In genomic region chr3:145522311-145522710, GRCm38 (mm10) we compare ENCODE assay signal across 22 mouse cellular contexts. TPM values are rescaled to one million over a fixed set of nuclear protein-coding genes. Genes with fewer than 3 reads are reported as not detected.
DNase-seq lines count a peak whose midpoint lies in the region; ATAC-seq lines count a peak whose summit lies in the region.
"Had no signal": no experiment of that assay in that cellular context is flagged by ENCODE, and none has a peak within 500 bp of the region (broad histone marks: within the 10 kb centered on the region; RNA-seq: fewer than 3 reads in every experiment).

No protein-coding gene starts in this region.

- no peak overlapping the region for H3K9ac ChIP-seq in hindbrain, embryonic 11.5 days (ENCODE audit: low read depth, low read length)
- H3K9ac ChIP-seq: embryonic facial prominence, embryonic 13.5 days; embryonic facial prominence, embryonic 15.5 days; forebrain, embryonic 12.5 days had no signal

- no peaks in the 10 kb centered on the region for H3K4me1 ChIP-seq in hindbrain, embryonic 11.5 days (replicated peaks; ENCODE audit: control insufficient read depth, insufficient read depth, low read length)
- H3K4me1 ChIP-seq: forebrain, embryonic 10.5 days; forebrain, embryonic 12.5 days had no signal

- DNase-seq in 3T3-L1 (ENCODE audit: low read depth, low spot score) (peak; percentile 57), NIH3T3 (ENCODE audit: low read depth) (peak; percentile 62)
- DNase-seq in fibroblast of lung, adult 2 months (ENCODE audit: low read depth) = peak; percentile 34
- DNase-seq in ovary, postnatal 14 days (ENCODE audit: low spot score) = no peak
- DNase-seq in hindbrain, embryonic 11.5 days (ENCODE audit: low spot score) = no peak
- DNase-seq in right cerebral cortex, postnatal 14 days = no peak
- DNase-seq: adrenal gland, adult 2 months; adrenal gland, postnatal 10 days; adrenal gland, postnatal 25 days; cerebellum, adult 11 months; cerebellum, adult 18-20 months; cerebellum, adult 8-10 months; cerebellum, adult 9-11 months; cerebellum, postnatal 14 days; cerebellum, postnatal 36 days; embryo, embryonic 11 days had no signal

- H3K4me2 ChIP-seq in hindbrain, embryonic 11.5 days (replicated peaks; ENCODE audit: low read depth, low read length) = no peak overlapping the region
- H3K4me2 ChIP-seq: embryonic facial prominence, embryonic 13.5 days; embryonic facial prominence, embryonic 15.5 days; forebrain, embryonic 12.5 days had no signal

- WGBS in hindbrain, embryonic 11.5 days = 88% methylated on average over 2 of the region's 2 CpGs

- H3K36me3 ChIP-seq in hindbrain, embryonic 11.5 days (ENCODE audit: control insufficient read depth, insufficient read depth, low read length) = no peaks in the 10 kb centered on the region
- H3K36me3 ChIP-seq: embryonic facial prominence, embryonic 13.5 days; embryonic facial prominence, embryonic 15.5 days; forebrain, embryonic 10.5 days; forebrain, embryonic 12.5 days had no signal

- H3K27ac ChIP-seq in hindbrain, embryonic 11.5 days (ENCODE audit: low read depth, low read length) = no peak overlapping the region
- H3K27ac ChIP-seq: embryonic facial prominence, embryonic 15.5 days; forebrain, embryonic 10.5 days; forebrain, embryonic 12.5 days had no signal

- no peak for ATAC-seq in hindbrain, embryonic 11.5 days (ENCODE audit: low FRiP score)
- ATAC-seq: forebrain, embryonic 14.5 days; forebrain, embryonic 16.5 days had no signal

- no peak overlapping the region for H3K4me3 ChIP-seq in hindbrain, embryonic 11.5 days (ENCODE audit: low read depth, low read length)
- H3K4me3 ChIP-seq: embryonic facial prominence, embryonic 13.5 days; embryonic facial prominence, embryonic 15.5 days; forebrain, embryonic 10.5 days; forebrain, embryonic 12.5 days had no signal

- no peaks in the 10 kb centered on the region for H3K27me3 ChIP-seq in hindbrain, embryonic 11.5 days (ENCODE audit: control insufficient read depth, insufficient read depth, low read length)
- H3K27me3 ChIP-seq: embryonic facial prominence, embryonic 13.5 days; embryonic facial prominence, embryonic 15.5 days; forebrain, embryonic 12.5 days had no signal

- no peaks in the 10 kb centered on the region for H3K9me3 ChIP-seq in hindbrain, embryonic 11.5 days (ENCODE audit: control insufficient read depth, low read length)
- H3K9me3 ChIP-seq: embryonic facial prominence, embryonic 15.5 days; forebrain, embryonic 12.5 days had no signal

RNA-seq across cellular contexts. Expression of gene Znhit6, which starts 53.7 kb away (rescaled TPM):
- polyA plus RNA-seq in hindbrain, embryonic 11.5 days (2014; fragmentation: Nextera tagmentation; extraction: Ambion mirVana) = 39.5 and 43.0 TPM in 2 replicates

Comparison
In these comparisons a context has a peak if more than half of its experiments do, and no peak if none do; other contexts are left out.
1. DNase-seq: peak in 3T3-L1 (single experiment), NIH3T3 (single experiment) and fibroblast of lung, adult 2 months (single experiment); none in ovary, postnatal 14 days (single experiment), hindbrain, embryonic 11.5 days (single experiment) and right cerebral cortex, postnatal 14 days (single experiment).